Mouse (Mus musculus): ENCODE data around the gene Nrxn3. TPM values are rescaled to one million over a fixed set of nuclear protein-coding genes. Genes with fewer than 3 reads are reported as not detected.

Nrxn3 gene
- polyA plus RNA-seq, 1 experiment from 2014 or later, result 79.7 TPM

GRCm38 (mm10) chr12:90085862-90086261 is 1363.2 kb downstream of the Nrxn3 start:
- H3K4me3 ChIP-seq, result no peak overlapping the region
- no peaks in the 10 kb centered on the region for H3K9me3 ChIP-seq (replicated peaks)
- H3K27ac ChIP-seq, result no peak overlapping the region
- no peaks in the 10 kb centered on the region for H3K36me3 ChIP-seq (ENCODE audit: poor library complexity, severe bottlenecking)
- H3K27me3 ChIP-seq, result no peaks in the 10 kb centered on the region
- ATAC-seq, result no peak
- H3K4me1 ChIP-seq, result no peaks in the 10 kb centered on the region
- H3K9ac ChIP-seq, result no peak overlapping the region
- no peak overlapping the region for H3K4me2 ChIP-seq

GRCm38 (mm10) chr12:90095754-90096153 is 1373.1 kb downstream of the Nrxn3 start:
- H3K27ac ChIP-seq, result no peak overlapping the region
- no peaks in the 10 kb centered on the region for H3K27me3 ChIP-seq
- H3K9ac ChIP-seq, result no peak overlapping the region
- no peak overlapping the region for H3K4me3 ChIP-seq
- 85% methylated on average over 1 of the region's 1 CpGs for WGBS
- no peak overlapping the region for H3K4me2 ChIP-seq
- no peaks in the 10 kb centered on the region for H3K9me3 ChIP-seq (replicated peaks)
- H3K36me3 ChIP-seq (ENCODE audit: poor library complexity, severe bottlenecking), result no peaks in the 10 kb centered on the region
- no peaks in the 10 kb centered on the region for H3K4me1 ChIP-seq
- ATAC-seq, result no peak

DNA sequence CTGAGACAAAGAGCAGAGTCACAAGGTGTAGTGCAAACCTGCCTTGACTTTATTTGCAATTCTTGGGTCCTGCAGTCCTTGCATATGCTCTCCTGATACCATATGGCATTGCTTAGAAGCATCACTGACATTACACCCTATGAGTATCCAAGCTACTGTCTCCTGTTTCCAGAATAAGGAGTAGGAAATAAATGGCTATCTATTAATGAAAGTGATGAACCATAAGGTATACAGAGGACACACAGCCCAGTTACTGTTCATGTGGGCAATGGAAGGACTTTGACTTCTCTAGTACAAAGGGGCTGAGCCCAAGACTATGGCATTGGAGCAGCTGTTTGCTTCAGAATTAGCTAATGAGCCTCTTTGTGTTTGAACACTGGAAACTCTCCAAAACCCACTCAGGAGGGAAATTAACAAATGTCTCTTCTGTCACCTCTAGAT is 1390.7 kb downstream of the Nrxn3 start:
- H3K9ac ChIP-seq, result no peak overlapping the region
- H3K9me3 ChIP-seq (replicated peaks), result no peaks in the 10 kb centered on the region
- no peak overlapping the region for H3K4me3 ChIP-seq
- peak; percentile 93 for ATAC-seq
- H3K27ac ChIP-seq, result peak overlapping the region; percentile 45
- peaks cover 6% of the 10 kb centered on the region for H3K4me1 ChIP-seq
- no peaks in the 10 kb centered on the region for H3K36me3 ChIP-seq (ENCODE audit: poor library complexity, severe bottlenecking)
- no peak overlapping the region for H3K4me2 ChIP-seq
- no peaks in the 10 kb centered on the region for H3K27me3 ChIP-seq

- peak; percentile 96 for ATAC-seq
These were observed 1409.5 kb downstream of the Nrxn3 start for GRCm38 (mm10) chr12:90131927-90132869.

GRCm38 (mm10) chr12:90142011-90142410 is 1419.3 kb downstream of the Nrxn3 start:
- no peak overlapping the region for H3K9ac ChIP-seq
- WGBS, result 71% methylated on average over 2 of the region's 2 CpGs
- no peaks in the 10 kb centered on the region for H3K9me3 ChIP-seq (replicated peaks)
- H3K4me3 ChIP-seq, result no peak overlapping the region
- no peaks in the 10 kb centered on the region for H3K4me1 ChIP-seq
- no peaks in the 10 kb centered on the region for H3K36me3 ChIP-seq (ENCODE audit: poor library complexity, severe bottlenecking)
- peaks cover 24% of the 10 kb centered on the region for H3K27me3 ChIP-seq
- peak; percentile 67 for ATAC-seq
- H3K27ac ChIP-seq, result no peak overlapping the region
- H3K4me2 ChIP-seq, result no peak overlapping the region

More at GRCm38 (mm10) chr12:90131927-90132869, 1409.5 kb downstream of the Nrxn3 start:
- WGBS, result 3% methylated on average over 5 of the region's 5 CpGs
- Histone ChIP-seq H3K4me3 (no peak overlapping the region), H3K36me3 (ENCODE audit: poor library complexity, severe bottlenecking) (no peaks in the 10 kb centered on the region), H3K4me1 (peaks cover 14% of the 10 kb centered on the region), H3K9me3 (replicated peaks) (no peaks in the 10 kb centered on the region), H3K9ac (no peak overlapping the region), H3K27me3 (peaks cover 69% of the 10 kb centered on the region), H3K4me2 (0 out of 2 replicates have a peak overlapping the region, but pooled peaks have one; percentile 13), H3K27ac (peak overlapping the region; percentile 74)

DNA sequence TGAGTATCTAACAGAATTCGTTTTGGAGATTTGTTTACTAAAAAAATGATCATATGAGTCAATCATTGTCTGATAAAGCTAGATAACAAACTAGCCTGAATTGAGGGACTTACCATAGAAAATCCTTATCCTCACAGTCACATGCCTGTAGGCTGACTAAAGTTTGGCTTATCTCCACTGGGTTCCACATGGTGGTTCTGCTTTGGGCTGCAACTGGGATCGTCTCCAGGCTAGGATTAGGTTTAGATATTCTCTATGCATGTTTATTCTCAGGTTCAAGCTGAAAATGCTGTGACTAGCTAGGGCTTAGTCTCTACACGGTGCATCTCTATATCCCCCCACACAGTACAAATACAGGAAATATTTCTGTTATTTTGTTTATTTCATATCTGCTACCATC is 1421.6 kb downstream of the Nrxn3 start:
- no peak overlapping the region for H3K4me2 ChIP-seq
- no peak for ATAC-seq
- H3K9me3 ChIP-seq (replicated peaks), result no peaks in the 10 kb centered on the region
- H3K27me3 ChIP-seq, result peaks cover 7% of the 10 kb centered on the region; the same call in 1 of the 2 replicates
- H3K4me1 ChIP-seq, result no peaks in the 10 kb centered on the region
- no peak overlapping the region for H3K4me3 ChIP-seq
- H3K36me3 ChIP-seq (ENCODE audit: poor library complexity, severe bottlenecking), result no peaks in the 10 kb centered on the region
- H3K9ac ChIP-seq, result no peak overlapping the region
- 78% methylated on average over 3 of the region's 3 CpGs for WGBS
- H3K27ac ChIP-seq, result no peak overlapping the region

DNA sequence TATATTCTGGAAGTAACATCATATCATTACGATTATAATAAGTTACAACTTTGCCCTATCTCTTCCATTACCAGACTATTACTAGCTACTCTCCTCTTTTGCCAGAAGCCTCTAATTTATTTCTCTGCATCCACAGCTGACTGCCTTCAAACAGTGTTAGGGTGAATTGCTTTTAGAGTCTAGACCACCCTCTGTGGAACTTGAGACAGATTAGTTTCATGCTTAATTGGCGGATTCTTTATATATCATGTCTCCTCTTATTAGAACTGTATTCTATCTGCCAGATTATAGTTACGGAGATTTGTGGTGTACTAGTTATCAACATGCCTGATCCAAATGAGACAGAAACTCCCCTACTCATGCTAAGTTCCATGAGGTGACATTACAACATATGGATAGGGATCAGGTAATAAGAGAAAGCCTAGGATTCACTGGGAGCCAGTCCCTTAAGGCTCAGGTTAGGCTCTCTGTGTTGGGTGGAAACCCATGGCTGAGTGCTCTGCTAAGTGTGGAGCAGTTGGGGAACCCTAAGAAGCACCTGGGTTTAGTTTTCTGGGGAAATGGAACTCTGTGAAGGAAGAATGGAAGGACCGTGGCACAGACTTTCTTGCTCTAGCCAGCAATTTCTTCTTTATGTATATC is 1435.6 kb downstream of the Nrxn3 start:
- no peak overlapping the region for H3K4me2 ChIP-seq
- H3K4me3 ChIP-seq, result no peak overlapping the region
- no peaks in the 10 kb centered on the region for H3K36me3 ChIP-seq (ENCODE audit: poor library complexity, severe bottlenecking)
- WGBS, result 90% methylated on average over 4 of the region's 4 CpGs
- no peaks in the 10 kb centered on the region for H3K4me1 ChIP-seq
- no peaks in the 10 kb centered on the region for H3K9me3 ChIP-seq (replicated peaks)
- H3K9ac ChIP-seq, result no peak overlapping the region
- no peaks in the 10 kb centered on the region for H3K27me3 ChIP-seq
- no peak for ATAC-seq
- H3K27ac ChIP-seq, result no peak overlapping the region

DNA sequence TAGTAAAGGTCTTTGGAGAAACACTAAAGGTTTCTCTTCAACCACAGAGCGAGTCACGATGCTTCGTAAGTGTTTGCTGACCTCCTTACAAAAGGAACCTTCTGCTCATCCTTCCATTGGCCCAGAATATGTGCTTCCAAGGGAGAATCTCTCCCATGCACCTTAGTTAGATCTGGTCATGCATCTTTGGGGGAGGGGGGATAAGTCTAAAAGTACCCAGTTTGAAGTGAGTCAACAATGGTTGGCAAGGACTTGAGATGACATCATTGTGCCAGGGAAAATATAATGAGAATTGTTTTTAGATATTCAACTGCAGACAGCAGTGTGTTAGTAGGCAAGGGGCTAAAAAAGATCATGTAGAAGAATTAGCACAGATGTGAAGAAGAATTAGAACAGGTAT is 1437.2 kb downstream of the Nrxn3 start:
- H3K4me3 ChIP-seq, result no peak overlapping the region
- 96% methylated on average over 3 of the region's 3 CpGs for WGBS
- no peaks in the 10 kb centered on the region for H3K27me3 ChIP-seq
- H3K9ac ChIP-seq, result no peak overlapping the region
- no peaks in the 10 kb centered on the region for H3K36me3 ChIP-seq (ENCODE audit: poor library complexity, severe bottlenecking)
- H3K27ac ChIP-seq, result no peak overlapping the region
- no peaks in the 10 kb centered on the region for H3K4me1 ChIP-seq
- no peaks in the 10 kb centered on the region for H3K9me3 ChIP-seq (replicated peaks)
- ATAC-seq, result no peak
- no peak overlapping the region for H3K4me2 ChIP-seq

GRCm38 (mm10) chr12:90166118-90166517 is 1443.4 kb downstream of the Nrxn3 start:
- Histone ChIP-seq H3K4me2 (no peak overlapping the region), H3K27me3 (no peaks in the 10 kb centered on the region), H3K27ac (no peak overlapping the region), H3K36me3 (ENCODE audit: poor library complexity, severe bottlenecking) (no peaks in the 10 kb centered on the region), H3K9me3 (replicated peaks) (no peaks in the 10 kb centered on the region), H3K9ac (no peak overlapping the region), H3K4me1 (no peaks in the 10 kb centered on the region), H3K4me3 (no peak overlapping the region)
- no peak for ATAC-seq
- 99% methylated on average over 2 of the region's 2 CpGs for WGBS

DNA sequence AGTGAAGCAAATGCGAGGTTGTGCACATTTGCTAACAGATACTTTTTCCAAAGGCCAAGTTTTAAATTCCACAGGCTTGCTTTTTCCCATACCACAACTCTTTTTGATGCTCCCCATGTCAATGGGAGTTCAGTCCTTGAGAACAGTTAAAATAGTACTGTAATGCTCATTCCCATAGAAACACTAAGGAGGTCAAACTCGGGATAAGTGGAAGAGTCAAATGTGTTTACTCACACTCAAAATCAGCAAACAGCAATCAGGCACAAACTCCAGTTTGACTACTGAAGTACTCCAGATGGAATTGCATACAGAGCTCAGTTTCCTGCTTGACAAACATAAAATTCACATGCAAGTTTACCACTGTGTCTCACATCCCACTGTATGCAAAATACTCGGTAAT is 1458.9 kb downstream of the Nrxn3 start:
- H3K27me3 ChIP-seq, result no peaks in the 10 kb centered on the region
- 90% methylated on average over 3 of the region's 3 CpGs for WGBS
- no peaks in the 10 kb centered on the region for H3K9me3 ChIP-seq (replicated peaks)
- no peaks in the 10 kb centered on the region for H3K4me1 ChIP-seq
- H3K4me2 ChIP-seq, result no peak overlapping the region
- no peak overlapping the region for H3K4me3 ChIP-seq
- ATAC-seq, result no peak
- no peak overlapping the region for H3K27ac ChIP-seq
- no peaks in the 10 kb centered on the region for H3K36me3 ChIP-seq (ENCODE audit: poor library complexity, severe bottlenecking)
- no peak overlapping the region for H3K9ac ChIP-seq

- no peaks in the 10 kb centered on the region for H3K36me3 ChIP-seq (ENCODE audit: poor library complexity, severe bottlenecking)
- H3K4me1 ChIP-seq, result no peaks in the 10 kb centered on the region
- H3K9me3 ChIP-seq (replicated peaks), result no peaks in the 10 kb centered on the region
- ATAC-seq, result no peak
- 79% methylated on average over 2 of the region's 2 CpGs for WGBS
- no peak overlapping the region for H3K9ac ChIP-seq
- no peaks in the 10 kb centered on the region for H3K27me3 ChIP-seq
- no peak overlapping the region for H3K27ac ChIP-seq
- no peak overlapping the region for H3K4me3 ChIP-seq
- no peak overlapping the region for H3K4me2 ChIP-seq
These were observed 1460.3 kb downstream of the Nrxn3 start for GRCm38 (mm10) chr12:90183021-90183420.

- no peaks in the 10 kb centered on the region for H3K4me1 ChIP-seq
- H3K9me3 ChIP-seq (replicated peaks), result no peaks in the 10 kb centered on the region
- no peak for ATAC-seq
- H3K4me3 ChIP-seq, result no peak overlapping the region
- no peak overlapping the region for H3K4me2 ChIP-seq
- no peak overlapping the region for H3K9ac ChIP-seq
- no peaks in the 10 kb centered on the region for H3K36me3 ChIP-seq (ENCODE audit: poor library complexity, severe bottlenecking)
- no peaks in the 10 kb centered on the region for H3K27me3 ChIP-seq
- no peak overlapping the region for H3K27ac ChIP-seq
These were observed 1473.5 kb downstream of the Nrxn3 start for GRCm38 (mm10) chr12:90196161-90196560.
